Mouse (Mus musculus): ENCODE measurements around the gene Tmem41b. TPM values are rescaled to one million over a fixed set of nuclear protein-coding genes. Genes with fewer than 3 reads are reported as not detected.

Tmem41b gene
- polyA plus RNA-seq, 1 experiment from 2014 or later = 151 TPM

DNA sequence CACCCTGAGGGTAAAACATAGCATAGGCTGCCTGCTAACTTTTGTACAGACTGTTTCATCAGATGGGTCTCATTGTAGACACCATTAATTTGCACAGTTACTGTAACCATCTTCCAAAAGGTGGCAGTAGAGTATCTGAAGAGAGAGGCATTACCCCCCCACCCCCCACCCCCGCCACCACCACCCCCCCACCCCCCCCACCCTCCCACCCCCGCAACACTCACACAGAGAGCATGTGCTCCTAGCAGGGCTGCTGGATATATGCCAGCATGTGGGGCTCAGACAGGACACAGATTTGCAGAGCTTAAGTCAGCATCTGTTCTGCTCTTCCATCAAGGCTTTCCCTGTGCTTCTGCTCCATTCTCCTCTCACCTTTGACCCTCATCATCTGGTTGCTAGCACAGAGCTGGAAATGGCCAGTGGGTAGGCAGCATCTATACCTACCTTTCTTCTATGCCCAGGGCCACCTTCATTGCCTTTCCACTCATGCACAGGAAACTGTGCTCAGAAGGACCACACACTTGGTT is 17.7 kb downstream of the Tmem41b start:
- no peak overlapping the region for H3K27ac ChIP-seq (ENCODE audit: low read depth, low read length)
- peak; percentile 52 for TF ChIP-seq CTCF (IDR thresholded peaks at IDR 0.05; ENCODE audit: low read depth)
- no peaks in the 10 kb centered on the region for H3K27me3 ChIP-seq (replicated peaks; ENCODE audit: control insufficient read depth, insufficient read depth, low read length)
- 20% methylated on average over 1 of the region's 2 CpGs for WGBS
- H3K4me2 ChIP-seq (replicated peaks; ENCODE audit: low read depth) = no peak overlapping the region
- H3K36me3 ChIP-seq (ENCODE audit: control insufficient read depth, insufficient read depth) = peaks cover 6% of the 10 kb centered on the region
- H3K9me3 ChIP-seq (ENCODE audit: control insufficient read depth) = no peaks in the 10 kb centered on the region
- no peaks in the 10 kb centered on the region for H3K4me1 ChIP-seq (replicated peaks; ENCODE audit: control insufficient read depth, insufficient read depth, low read length)
- no peak overlapping the region for H3K9ac ChIP-seq (ENCODE audit: low read depth, low read length)
- ATAC-seq = no peak; the same call in 1 of the 2 replicates
- H3K4me3 ChIP-seq (ENCODE audit: low read depth, low read length) = no peak overlapping the region

- H3K9ac ChIP-seq (ENCODE audit: low read depth, low read length) = no peak overlapping the region
- peaks cover 6% of the 10 kb centered on the region for H3K36me3 ChIP-seq (ENCODE audit: control insufficient read depth, insufficient read depth)
- TF ChIP-seq CTCF (IDR thresholded peaks at IDR 0.05; ENCODE audit: low read depth) = no peak
- no peaks in the 10 kb centered on the region for H3K4me1 ChIP-seq (replicated peaks; ENCODE audit: control insufficient read depth, insufficient read depth, low read length)
- WGBS = 71% methylated on average over 11 of the region's 11 CpGs
- no peak overlapping the region for H3K4me2 ChIP-seq (replicated peaks; ENCODE audit: low read depth)
- ATAC-seq = no peak
- no peak overlapping the region for H3K4me3 ChIP-seq (ENCODE audit: low read depth, low read length)
- no peaks in the 10 kb centered on the region for H3K27me3 ChIP-seq (replicated peaks; ENCODE audit: control insufficient read depth, insufficient read depth, low read length)
- H3K27ac ChIP-seq (ENCODE audit: low read depth, low read length) = no peak overlapping the region
- no peaks in the 10 kb centered on the region for H3K9me3 ChIP-seq (ENCODE audit: control insufficient read depth)
Observed at GRCm38 (mm10) chr7:109967805-109968579, 18.7 kb downstream of the Tmem41b start.

DNA sequence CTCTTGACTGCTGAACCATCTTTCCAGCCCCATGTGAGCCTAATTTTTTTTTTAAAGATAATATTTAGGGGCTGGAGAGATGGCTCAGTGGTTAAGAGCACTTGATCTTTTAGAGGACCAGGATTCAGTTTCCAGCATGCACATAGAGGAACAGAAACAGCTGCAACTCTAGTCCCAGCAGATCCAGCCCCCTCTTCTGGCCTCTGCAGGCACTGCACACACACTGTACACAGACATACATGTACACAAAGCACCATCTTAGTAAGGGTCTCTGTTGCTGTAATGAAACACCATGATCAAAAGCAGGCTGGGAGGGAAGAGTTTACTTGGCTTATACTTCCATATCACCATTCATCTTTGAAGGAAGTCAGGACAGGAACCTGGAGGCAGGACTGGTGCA is 21.1 kb downstream of the Tmem41b start:
- Histone ChIP-seq H3K27me3 (replicated peaks; ENCODE audit: control insufficient read depth, insufficient read depth, low read length) (no peaks in the 10 kb centered on the region), H3K4me2 (replicated peaks; ENCODE audit: low read depth) (no peak overlapping the region), H3K4me1 (replicated peaks; ENCODE audit: control insufficient read depth, insufficient read depth, low read length) (no peaks in the 10 kb centered on the region), H3K36me3 (ENCODE audit: control insufficient read depth, insufficient read depth) (no peaks in the 10 kb centered on the region), H3K27ac (ENCODE audit: low read depth, low read length) (no peak overlapping the region), H3K9ac (ENCODE audit: low read depth, low read length) (no peak overlapping the region), H3K9me3 (ENCODE audit: control insufficient read depth) (no peaks in the 10 kb centered on the region), H3K4me3 (ENCODE audit: low read depth, low read length) (no peak overlapping the region)
- no peak for ATAC-seq
- TF ChIP-seq CTCF (IDR thresholded peaks at IDR 0.05; ENCODE audit: low read depth) = peak; percentile 32

DNA sequence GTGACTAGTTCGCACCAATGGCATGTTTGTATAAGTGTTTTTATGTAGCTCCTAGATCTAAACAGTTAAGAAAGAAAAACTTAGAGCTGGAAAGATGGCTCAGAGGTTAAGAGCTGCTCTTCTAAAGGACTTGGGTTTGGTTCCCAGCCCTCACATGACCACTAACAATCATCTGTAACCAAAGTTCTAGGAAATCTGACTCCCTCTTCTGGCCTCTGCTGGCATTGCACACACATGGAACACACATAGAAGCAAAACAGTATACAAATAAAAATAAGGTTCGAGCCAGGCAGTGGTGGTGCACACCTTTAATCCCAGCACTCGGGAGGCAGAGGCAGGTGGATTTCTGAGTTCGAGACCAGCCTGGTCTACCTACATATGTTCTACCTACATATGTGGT is 23.0 kb downstream of the Tmem41b start:
- no peak for ATAC-seq
- Histone ChIP-seq H3K27me3 (replicated peaks; ENCODE audit: control insufficient read depth, insufficient read depth, low read length) (no peaks in the 10 kb centered on the region), H3K9me3 (ENCODE audit: control insufficient read depth) (no peaks in the 10 kb centered on the region), H3K9ac (ENCODE audit: low read depth, low read length) (no peak overlapping the region), H3K4me1 (replicated peaks; ENCODE audit: control insufficient read depth, insufficient read depth, low read length) (no peaks in the 10 kb centered on the region), H3K4me2 (replicated peaks; ENCODE audit: low read depth) (no peak overlapping the region), H3K27ac (ENCODE audit: low read depth, low read length) (no peak overlapping the region), H3K4me3 (ENCODE audit: low read depth, low read length) (no peak overlapping the region), H3K36me3 (ENCODE audit: control insufficient read depth, insufficient read depth) (no peaks in the 10 kb centered on the region)
- WGBS = 97% methylated on average over 4 of the region's 4 CpGs
- 0 out of 2 replicates have a peak, but pooled peaks have one; percentile 24 for TF ChIP-seq CTCF (IDR thresholded peaks at IDR 0.05; ENCODE audit: low read depth)

GRCm38 (mm10) chr7:109962596-109962995 is 24.1 kb downstream of the Tmem41b start:
- H3K36me3 ChIP-seq (ENCODE audit: control insufficient read depth, insufficient read depth) = no peaks in the 10 kb centered on the region
- no peak for TF ChIP-seq CTCF (IDR thresholded peaks at IDR 0.05; ENCODE audit: low read depth)
- H3K9ac ChIP-seq (ENCODE audit: low read depth, low read length) = no peak overlapping the region
- no peaks in the 10 kb centered on the region for H3K4me1 ChIP-seq (replicated peaks; ENCODE audit: control insufficient read depth, insufficient read depth, low read length)
- H3K27me3 ChIP-seq (replicated peaks; ENCODE audit: control insufficient read depth, insufficient read depth, low read length) = no peaks in the 10 kb centered on the region
- no peak overlapping the region for H3K4me3 ChIP-seq (ENCODE audit: low read depth, low read length)
- H3K27ac ChIP-seq (ENCODE audit: low read depth, low read length) = no peak overlapping the region
- no peak overlapping the region for H3K4me2 ChIP-seq (replicated peaks; ENCODE audit: low read depth)
- ATAC-seq = no peak
- H3K9me3 ChIP-seq (ENCODE audit: control insufficient read depth) = no peaks in the 10 kb centered on the region
- WGBS = 75% methylated on average over 4 of the region's 4 CpGs

GRCm38 (mm10) chr7:109961570-109961969 is 25.2 kb downstream of the Tmem41b start:
- ATAC-seq = no peak
- 59% methylated on average over 2 of the region's 2 CpGs for WGBS
- H3K36me3 ChIP-seq (ENCODE audit: control insufficient read depth, insufficient read depth) = no peaks in the 10 kb centered on the region
- H3K9ac ChIP-seq (ENCODE audit: low read depth, low read length) = no peak overlapping the region
- no peak overlapping the region for H3K4me3 ChIP-seq (ENCODE audit: low read depth, low read length)
- H3K4me1 ChIP-seq (replicated peaks; ENCODE audit: control insufficient read depth, insufficient read depth, low read length) = no peaks in the 10 kb centered on the region
- H3K27me3 ChIP-seq (replicated peaks; ENCODE audit: control insufficient read depth, insufficient read depth, low read length) = no peaks in the 10 kb centered on the region
- TF ChIP-seq CTCF (IDR thresholded peaks at IDR 0.05; ENCODE audit: low read depth) = no peak
- no peak overlapping the region for H3K27ac ChIP-seq (ENCODE audit: low read depth, low read length)
- H3K9me3 ChIP-seq (ENCODE audit: control insufficient read depth) = no peaks in the 10 kb centered on the region
- no peak overlapping the region for H3K4me2 ChIP-seq (replicated peaks; ENCODE audit: low read depth)

Data from intestine, postnatal 0 days (tissue).